Mouse (Mus musculus): ENCODE results near the gene Antxr1.

Antxr1 gene

GRCm38 (mm10) chr6:87335091-87335934, at the start of gene Antxr1:
TSS of gene Antxr1 (minus strand) at chr6:87335821.
- DNase-seq = peak; percentile 74

- DNase-seq = no peak
These were observed 49.1 kb upstream of the Antxr1 start for GRCm38 (mm10) chr6:87384761-87385160.

GRCm38 (mm10) chr6:87383926-87384691, 48.5 kb upstream of the Antxr1 start:
- DNase-seq = peak; percentile 19

GRCm38 (mm10) chr6:87373057-87373456, 37.4 kb upstream of the Antxr1 start, which contains the start of gene Gkn2:
TSS of gene Gkn2 (plus strand) at chr6:87373357.
- no peak for DNase-seq

- DNase-seq = no peak
These were observed 33.6 kb upstream of the Antxr1 start for GRCm38 (mm10) chr6:87369223-87369622.

- DNase-seq = no peak
These were observed 18.8 kb upstream of the Antxr1 start for GRCm38 (mm10) chr6:87354441-87354840.

- DNase-seq = no peak
These were observed 15.2 kb upstream of the Antxr1 start, which contains the start of gene Gkn1 for GRCm38 (mm10) chr6:87350829-87351228. TSS of gene Gkn1 (minus strand) at chr6:87350942.

GRCm38 (mm10) chr6:87335935-87336295, 294 bp upstream of the Antxr1 start:
- no peak for DNase-seq

- no peak for DNase-seq
These were observed 1.1 kb downstream of the Antxr1 start for GRCm38 (mm10) chr6:87334361-87335090.

- DNase-seq = no peak
These were observed 3.2 kb downstream of the Antxr1 start for GRCm38 (mm10) chr6:87332380-87332779.

- DNase-seq = no peak
These were observed 7.1 kb downstream of the Antxr1 start for GRCm38 (mm10) chr6:87328265-87329173.

GRCm38 (mm10) chr6:87326932-87327331, 8.7 kb downstream of the Antxr1 start:
- DNase-seq = no peak

GRCm38 (mm10) chr6:87323381-87323780, 12.2 kb downstream of the Antxr1 start:
- peak; percentile 72 for DNase-seq

- DNase-seq = no peak
These were observed 17.0 kb downstream of the Antxr1 start for GRCm38 (mm10) chr6:87318651-87319050.

- no peak for DNase-seq
These were observed 18.7 kb downstream of the Antxr1 start for GRCm38 (mm10) chr6:87316966-87317365.

GRCm38 (mm10) chr6:87312761-87313160, 22.9 kb downstream of the Antxr1 start:
- DNase-seq = no peak

GRCm38 (mm10) chr6:87304486-87304885, 31.1 kb downstream of the Antxr1 start:
- no peak for DNase-seq

GRCm38 (mm10) chr6:87302746-87303145, 32.9 kb downstream of the Antxr1 start:
- no peak for DNase-seq

GRCm38 (mm10) chr6:87301991-87302390, 33.6 kb downstream of the Antxr1 start:
- no peak for DNase-seq

GRCm38 (mm10) chr6:87294904-87295303, 40.7 kb downstream of the Antxr1 start:
- no peak for DNase-seq

GRCm38 (mm10) chr6:87292911-87293851, 42.4 kb downstream of the Antxr1 start:
- DNase-seq = no peak
